Comparison of ENCODE assay signal across 11 mouse cellular contexts in genomic region chr6:119312381-119312780, GRCm38 (mm10).
"Had no signal": no experiment of that assay in that cellular context is flagged by ENCODE, and none has a peak within 500 bp of the region (broad histone marks: within the 10 kb centered on the region; RNA-seq: fewer than 3 reads in every experiment).

No protein-coding gene starts in this region.

- DNase-seq: left cerebral cortex, postnatal 4 days; liver; liver, embryonic 13.5 days; liver, postnatal 0 days; lung, adult 18-20 months; lung, adult 2 months; lung, postnatal 10 days; lung, postnatal 14 days; lung, postnatal 36 days; lung, postnatal 4 days; midbrain, embryonic 14.5 days had no signal
